Mouse (Mus musculus) activated CD4-positive, CD25-positive, alpha-beta regulatory T cell, adult 9 weeks (primary cell): ENCODE measurements around the gene Gm49403. TPM values are rescaled to one million over a fixed set of nuclear protein-coding genes. Genes with fewer than 3 reads are reported as not detected.

ENCODE experiments used
- polyA plus RNA-seq: library from polyadenylated mRNA; unstranded; fragments of 100-300 nt; shearing (Covaris generic); gene quantifications from one replicate; pipeline ENCODE4 v1.2.1, GENCODE M21; 2017

Gene Gm49403
- not detected for polyA plus RNA-seq

DNA sequence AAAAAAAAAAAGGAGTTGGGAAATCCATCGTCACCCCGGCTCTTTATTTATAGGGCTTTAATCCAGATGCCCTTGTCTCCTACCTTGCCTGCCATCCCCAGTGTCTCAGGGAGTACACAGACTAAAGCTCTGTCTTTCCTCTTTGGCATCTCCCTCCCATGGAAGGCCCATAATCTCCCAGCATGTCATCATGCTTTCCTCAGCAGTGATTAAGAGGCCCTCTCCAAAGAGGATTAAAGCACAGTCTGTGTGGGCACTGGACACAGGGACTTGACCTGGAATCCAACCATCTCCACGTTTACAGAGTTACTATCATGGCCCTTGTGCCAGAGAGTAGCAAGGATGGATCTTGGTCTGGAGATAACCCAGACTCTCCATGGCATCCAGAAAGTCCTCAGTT is at the start of gene Gm49403, which contains the start of gene Lbhd1:
TSS of gene Gm49403 (plus strand) at position 315 of the 400 bp plus-strand sequence.
TSS of gene Lbhd1 (plus strand) at position 117 of the 400 bp plus-strand sequence.

DNA sequence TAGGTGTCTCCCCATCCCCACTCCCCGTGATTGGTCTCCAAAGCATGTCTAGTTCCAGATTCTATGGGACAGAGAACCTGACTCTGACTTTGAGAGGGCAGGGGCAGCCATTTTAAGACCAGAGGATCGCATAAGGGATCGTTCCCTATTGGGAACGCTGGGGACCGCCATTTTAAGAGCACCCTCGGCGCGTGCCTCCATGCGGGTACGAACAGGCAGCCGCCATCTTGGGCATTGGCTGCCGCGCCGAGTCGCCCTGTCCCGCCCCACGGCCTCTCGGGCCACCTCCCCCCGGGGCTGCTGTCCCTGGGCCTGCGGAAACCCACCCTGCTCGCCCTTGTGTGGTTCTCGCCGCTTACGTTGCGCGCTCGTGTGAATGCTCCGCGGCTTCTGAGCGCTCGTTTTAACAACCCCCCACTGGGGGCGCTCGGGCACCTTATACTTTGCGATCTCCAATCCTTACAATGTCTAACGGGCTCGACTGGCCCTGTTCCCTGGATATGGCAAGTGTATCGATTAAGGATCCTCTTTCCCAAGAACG is 46.4 kb upstream of the Gm49403 start, which contains the start of gene Bscl2:
TSS of gene Bscl2 (plus strand) at position 217 of the 541 bp plus-strand sequence.

DNA sequence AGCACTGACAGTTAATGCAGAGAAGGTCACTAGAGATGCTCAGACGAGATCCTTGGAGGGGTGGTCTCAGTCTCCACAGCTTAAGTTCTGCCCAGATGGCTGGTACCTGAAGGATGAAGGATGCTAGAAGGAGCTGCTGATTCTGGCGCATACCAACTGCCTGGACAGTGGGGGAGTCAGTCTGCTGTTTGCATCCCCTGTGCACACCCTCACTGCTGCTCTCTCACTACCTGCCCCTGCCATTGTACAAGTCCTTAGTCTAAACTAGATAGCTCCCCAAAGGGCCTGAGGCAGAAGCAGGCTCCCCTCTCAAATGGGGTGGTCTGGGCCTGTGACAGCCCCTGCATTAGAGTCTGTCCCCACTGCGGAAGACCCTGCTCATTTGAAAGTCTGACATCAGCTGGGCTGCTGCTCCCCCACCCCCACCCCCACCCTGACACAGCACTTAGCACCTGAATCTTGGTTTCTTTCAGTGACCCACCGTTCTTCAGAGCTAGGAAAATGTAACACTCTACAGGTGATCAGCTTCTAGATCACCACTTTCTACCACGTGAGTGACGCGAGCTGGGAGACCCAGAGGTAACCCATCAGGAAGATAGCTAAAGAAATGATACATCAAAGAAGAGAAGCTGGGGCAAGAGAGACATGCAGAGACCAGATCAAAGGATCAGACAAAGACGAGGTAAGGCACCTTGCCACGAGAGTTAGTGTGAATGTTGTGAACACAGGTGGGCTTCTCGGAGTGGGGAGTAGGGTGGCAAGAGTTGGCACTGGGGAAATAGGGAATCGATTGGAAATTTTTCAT is 44.4 kb upstream of the Gm49403 start, which contains the start of gene Gng3:
TSS of gene Gng3 (minus strand) at position 92 of the 805 bp plus-strand sequence.

DNA sequence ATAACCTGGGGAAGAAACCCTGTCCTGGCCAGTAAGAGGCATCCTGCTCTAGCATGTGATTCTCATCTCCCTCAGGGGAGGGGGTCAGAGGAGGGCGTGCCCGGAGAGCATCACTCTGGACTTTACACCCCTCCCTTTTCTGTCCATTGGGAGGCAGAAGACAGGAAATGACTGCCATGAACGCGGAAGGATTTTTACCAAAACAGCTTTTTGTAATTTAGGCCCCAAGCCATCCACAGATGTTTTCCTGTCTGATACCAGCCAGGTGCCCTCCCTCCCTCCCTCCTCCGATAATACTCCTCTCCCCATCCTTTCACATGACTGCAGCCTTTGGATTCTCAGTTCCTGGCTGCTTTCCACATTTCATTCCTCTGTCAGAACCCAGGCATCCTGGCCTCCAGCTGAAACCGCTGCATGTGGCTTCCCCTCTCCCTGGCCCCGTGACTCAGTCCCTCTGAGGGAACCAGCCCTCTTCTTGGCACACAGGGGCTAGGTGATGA is 33.3 kb upstream of the Gm49403 start, which contains the start of gene Lrrn4cl:
TSS of gene Lrrn4cl (plus strand) at position 367 of the 500 bp plus-strand sequence.

DNA sequence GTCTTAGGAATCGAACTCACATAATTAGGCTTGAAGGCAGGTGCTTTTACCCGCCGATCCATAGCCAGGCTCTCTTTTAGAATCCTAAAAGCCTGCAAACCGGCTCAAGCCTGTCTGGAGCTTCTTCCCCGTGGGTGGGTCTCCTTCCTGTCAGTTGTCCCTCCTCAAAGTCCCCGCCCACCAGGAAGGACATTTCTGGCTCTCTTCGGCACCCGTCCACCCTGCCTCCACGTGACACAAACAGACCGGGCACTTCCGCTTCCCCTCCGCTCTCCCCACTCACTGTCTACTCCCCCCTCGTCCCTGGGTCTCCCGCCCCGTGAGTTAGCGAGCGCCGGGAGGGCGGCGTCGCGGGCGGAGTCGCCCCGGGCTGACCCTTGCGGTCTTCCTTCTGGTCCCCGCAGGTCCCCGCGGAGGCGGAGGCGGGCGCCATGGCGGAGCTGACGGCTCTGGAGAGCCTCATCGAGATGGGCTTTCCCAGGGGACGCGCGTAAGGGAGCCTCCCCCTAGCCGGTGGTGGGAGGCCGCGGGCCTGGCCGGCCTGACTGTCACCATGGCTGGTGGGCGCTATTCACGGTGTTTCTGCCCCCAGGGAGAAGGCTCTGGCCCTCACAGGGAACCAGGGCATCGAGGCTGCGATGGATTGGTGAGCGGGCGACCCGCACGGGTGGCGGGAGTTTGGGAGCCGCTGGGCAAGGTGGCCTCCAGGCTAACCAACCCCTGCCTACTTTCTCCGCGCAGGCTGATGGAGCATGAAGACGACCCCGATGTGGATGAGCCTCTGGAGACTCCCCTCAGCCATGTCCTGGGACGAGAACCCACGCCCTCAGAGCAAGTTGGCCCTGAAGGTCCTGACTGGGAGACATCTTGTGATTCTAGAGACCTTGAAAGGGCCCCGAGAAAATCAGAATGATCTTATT is 12.2 kb upstream of the Gm49403 start, which contains the start of gene Ubxn1:
TSS of gene Ubxn1 (plus strand) at position 230 of the 920 bp plus-strand sequence.

DNA sequence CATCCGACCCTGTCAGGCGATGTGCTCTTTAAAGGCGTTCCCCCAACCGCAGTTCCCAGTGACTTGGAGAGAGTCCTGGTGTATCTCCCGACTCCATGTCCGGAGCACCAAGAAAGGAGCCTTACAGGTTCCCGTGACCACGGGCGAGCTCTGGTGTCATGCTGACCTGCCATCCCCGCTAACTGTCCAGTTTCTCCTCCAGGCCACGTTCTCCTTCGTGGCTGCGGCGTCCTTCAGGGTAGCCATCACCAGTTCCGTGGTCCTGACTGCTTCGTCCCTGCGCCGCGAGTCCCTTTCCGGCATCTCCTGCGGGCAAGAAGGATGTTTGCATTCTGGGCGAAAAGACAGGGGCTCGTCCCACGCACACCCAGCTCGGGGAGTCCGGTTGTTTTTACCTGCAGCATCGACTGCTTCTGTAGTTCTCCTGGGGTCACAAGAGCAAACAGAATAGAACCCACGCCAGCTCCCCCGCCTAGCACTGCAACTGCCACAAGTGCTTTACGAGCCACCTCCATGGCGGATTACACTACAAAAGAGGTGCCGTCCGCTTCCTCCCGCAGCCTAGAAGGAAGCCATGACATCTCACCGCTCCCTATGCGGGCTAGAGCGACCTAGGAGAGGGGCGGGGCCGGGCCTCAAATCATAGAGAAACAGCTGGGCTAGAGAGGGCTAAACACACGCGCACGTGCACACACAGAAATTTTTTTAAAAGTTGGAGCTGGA is 3.3 kb upstream of the Gm49403 start, which contains the start of gene Uqcc3:
TSS of gene Uqcc3 (minus strand) at position 613 of the 723 bp plus-strand sequence.

DNA sequence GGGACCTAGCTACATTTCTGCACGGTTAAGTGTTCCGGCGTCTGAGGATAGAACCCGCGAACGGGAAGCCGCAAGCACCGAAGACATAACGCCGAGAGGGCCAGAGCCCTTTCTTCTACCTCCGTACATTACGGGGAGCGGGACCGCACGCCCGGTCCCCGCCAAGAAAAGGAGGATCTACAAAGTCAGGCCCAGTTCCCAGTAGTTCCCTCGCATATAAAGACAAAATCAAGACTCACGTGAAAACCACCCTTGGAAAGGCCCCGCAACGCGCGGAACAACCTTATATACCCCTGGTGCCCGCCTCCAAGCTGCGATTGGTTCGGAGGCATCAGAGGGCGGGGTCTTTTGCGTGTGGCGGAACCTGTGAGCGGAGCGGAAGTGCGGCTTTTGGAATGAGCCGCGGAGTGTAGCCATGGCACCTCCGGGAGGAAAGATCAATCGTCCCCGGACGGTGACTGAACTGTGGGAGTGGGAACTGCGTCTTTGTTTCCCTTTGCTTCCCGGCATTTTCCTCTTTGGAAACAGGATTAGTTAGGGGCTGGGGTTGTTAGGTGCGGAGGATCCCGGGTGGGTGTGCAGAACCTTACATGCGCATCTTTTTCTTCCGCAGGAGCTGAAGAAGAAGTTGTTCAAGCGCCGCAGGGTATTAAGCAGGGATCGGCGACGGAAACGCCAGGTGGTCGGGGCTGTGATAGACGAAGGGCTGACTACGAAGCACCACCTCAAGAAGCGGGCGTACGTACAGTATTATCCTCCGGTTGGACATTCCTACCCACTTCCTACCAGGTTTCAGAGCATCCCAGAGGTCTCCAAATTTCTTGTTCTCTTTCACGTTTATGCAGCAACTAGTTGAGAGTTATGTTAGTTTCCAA is 5.0 kb downstream of the Gm49403 start, which contains the start of the genes 1810009A15Rik and Gm49416:
TSS of gene 1810009A15Rik (plus strand) at position 343 of the 875 bp plus-strand sequence.
TSS of gene Gm49416 (plus strand) at position 416 of the 875 bp plus-strand sequence.

DNA sequence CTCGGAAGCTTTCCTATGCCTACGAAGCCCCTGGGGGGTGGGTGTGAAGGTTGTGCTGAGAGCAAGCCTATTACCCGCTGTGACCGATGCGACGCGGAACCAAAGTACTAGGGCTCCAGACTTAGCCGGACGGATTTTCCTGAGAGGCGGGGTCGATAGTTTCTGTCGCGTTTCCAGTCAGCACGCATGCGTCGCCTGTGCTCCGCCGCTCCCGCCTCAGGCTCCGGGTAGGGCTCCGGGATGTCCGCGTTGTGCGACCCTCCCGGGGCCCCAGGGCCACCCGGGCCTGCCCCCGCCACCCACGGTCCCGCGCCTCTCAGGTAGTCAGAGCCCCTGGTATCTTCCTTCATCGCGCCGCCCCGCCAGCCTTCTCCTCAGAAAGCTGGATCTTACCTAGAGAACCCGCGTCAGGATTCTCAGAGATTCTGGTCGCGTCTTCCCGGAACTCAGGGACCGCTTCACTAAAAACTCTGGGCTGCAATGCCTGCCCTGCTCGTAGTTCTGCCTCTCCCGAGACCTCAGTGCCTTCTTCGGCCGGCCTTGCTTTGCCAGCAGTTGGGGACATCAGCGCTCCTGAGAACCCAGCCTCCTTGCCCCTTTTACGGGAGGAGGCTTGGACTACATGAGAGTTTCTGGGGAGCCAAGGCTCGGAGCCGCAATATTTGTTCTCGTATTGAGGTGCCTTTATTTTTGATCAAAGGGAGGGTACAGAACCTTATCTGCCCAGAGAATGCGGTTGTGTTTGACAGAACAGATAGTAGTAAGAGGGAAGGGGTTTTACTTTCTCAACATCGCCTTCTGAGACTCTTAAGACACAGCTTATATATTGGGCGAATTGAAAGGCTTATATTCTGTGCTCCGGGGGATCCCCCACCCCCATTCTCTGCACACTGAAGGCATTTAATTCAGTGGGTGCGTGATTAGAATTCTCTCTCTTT is 9.4 kb downstream of the Gm49403 start, which contains the start of gene Ints5:
TSS of gene Ints5 (plus strand) at position 177 of the 938 bp plus-strand sequence.

DNA sequence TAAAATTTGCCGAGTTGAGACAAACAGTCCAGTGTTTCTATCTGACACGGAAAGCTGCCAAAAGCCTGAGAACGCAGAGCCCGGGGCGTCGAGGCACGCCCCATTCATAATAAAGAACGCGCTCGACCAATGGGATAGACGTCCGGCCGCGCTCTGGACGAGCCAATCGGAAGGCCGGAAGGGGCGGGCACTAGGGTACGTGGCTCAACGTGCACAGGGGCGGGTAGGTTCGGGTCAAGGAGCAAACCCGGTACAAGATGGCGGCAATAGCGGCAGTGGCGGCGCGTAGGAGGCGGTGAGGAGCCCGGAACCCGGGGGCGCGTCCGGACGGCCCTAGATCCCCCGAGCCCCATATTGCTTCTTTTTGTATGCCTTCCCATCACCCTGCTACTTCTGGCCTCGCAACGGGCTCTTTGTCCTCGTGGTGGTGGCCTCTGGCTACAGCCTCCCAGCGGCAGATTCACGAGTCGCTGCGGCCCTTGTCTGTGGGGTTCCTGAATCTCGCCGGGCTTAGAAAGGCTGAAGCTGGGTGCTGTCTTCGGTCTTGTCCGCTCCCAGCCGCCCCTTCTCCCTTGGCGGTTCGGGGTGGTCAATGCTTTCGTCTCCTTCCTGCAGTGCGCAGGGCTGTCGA is 14.2 kb downstream of the Gm49403 start, which contains the start of gene Ganab:
TSS of gene Ganab (plus strand) at position 207 of the 631 bp plus-strand sequence.

DNA sequence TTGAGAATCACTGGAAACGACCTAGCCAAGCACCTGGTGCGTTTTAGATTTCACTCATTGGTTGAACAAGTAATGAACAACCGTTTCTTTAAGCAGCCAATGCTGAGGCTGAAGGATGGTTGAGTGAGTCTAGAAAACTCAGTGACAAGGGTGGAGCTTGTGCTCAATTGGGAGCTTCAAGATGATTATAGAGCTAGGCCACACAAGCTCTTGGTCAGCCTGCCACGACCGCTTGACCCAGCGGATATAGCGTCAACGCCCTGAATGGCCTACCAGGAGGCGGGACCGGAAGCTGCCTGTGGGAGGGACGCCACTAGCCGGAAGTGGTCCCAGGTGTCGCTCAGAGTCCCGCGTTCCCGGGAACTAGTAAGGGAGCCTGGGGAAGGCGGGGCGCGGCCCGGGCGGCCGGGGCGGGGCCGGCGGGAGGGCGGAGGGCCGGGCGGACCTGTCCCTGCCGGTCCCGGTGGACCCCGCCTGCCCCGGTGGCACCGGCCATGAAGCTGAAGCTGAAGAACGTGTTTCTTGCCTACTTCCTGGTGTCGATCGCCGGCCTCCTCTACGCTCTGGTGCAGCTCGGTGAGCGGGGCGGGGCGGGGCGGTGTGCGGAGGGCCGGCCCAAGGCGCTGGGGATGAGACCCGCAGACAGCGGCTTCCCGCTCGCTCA is 36.5 kb downstream of the Gm49403 start, which contains the start of gene B3gat3:
TSS of gene B3gat3 (plus strand) at position 302 of the 664 bp plus-strand sequence.

DNA sequence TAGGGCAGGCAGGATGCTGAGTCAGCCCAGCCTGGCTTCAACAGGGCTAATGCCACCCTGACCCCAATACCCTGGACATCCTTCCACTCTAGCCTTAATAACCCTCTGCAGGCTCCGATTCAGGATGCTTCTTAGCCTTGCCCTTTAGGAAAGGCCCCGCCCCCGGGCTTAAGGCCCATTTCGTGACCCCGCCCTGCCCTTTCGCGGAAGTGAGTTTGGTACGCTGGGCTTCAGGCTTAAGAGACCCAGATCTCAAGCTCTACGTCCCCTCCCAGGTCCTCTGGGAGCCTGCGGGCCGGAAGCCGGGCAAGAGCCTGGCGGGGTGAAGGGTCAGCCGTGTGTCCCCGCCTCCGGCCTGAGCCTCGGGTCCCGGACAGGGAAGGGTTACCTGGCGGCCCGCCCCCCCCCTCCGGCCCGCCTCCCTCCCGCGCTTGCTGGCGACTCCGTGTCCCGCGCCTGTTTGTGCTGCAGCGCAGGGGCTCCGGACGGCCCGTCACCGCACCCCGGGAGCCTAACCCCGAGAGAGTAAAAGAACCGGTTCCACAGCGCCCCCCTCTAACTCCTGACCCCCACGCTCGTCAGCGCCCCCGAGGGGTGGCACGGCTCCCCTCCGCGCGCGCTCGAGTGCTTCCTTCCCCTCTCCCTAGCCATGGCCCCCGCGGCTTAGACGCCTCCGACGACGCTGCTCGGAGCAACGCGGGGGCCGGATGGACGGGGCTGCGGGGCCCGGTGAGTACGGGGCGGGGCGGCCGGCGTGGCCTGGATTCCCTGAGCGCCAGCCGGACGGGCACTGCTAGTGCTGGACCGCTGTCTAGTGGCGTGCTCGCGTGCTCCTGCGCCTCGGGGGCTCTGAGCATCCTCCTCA is 45.7 kb downstream of the Gm49403 start, which contains the start of the genes Rom1 and Eml3:
TSS of gene Rom1 (minus strand) at position 133 of the 865 bp plus-strand sequence.
TSS of gene Eml3 (plus strand) at position 329 of the 865 bp plus-strand sequence.

Other genes with a start within 250 kb of the Gm49403 start
- gene Chrm1, start 220.1 kb upstream of the Gm49403 start, polyA plus RNA-seq = not detected
- 127 TPM for gene Slc3a2, start 160.6 kb upstream of the Gm49403 start, polyA plus RNA-seq
- gene Wdr74, start 148.1 kb upstream of the Gm49403 start, polyA plus RNA-seq = 84.1 TPM
- 3.2 TPM for gene 1700092M07Rik, start 143.2 kb upstream of the Gm49403 start, polyA plus RNA-seq
- 169 TPM for gene Stx5a, start 142.5 kb upstream of the Gm49403 start, polyA plus RNA-seq
- 265 TPM for gene Nxf1, start 126.9 kb upstream of the Gm49403 start, polyA plus RNA-seq
- 102 TPM for gene Tmem223, start 112.9 kb upstream of the Gm49403 start, polyA plus RNA-seq
- 170 TPM for gene Tmem179b, start 109.5 kb upstream of the Gm49403 start, polyA plus RNA-seq
- 5.1 TPM for gene Taf6l, start 97.5 kb upstream of the Gm49403 start, polyA plus RNA-seq
- gene Polr2g, start 85.4 kb upstream of the Gm49403 start, polyA plus RNA-seq = 164 TPM
- 3.8 TPM for gene Zbtb3, start 81.4 kb upstream of the Gm49403 start, polyA plus RNA-seq
- gene Ttc9c, start 64.6 kb upstream of the Gm49403 start, polyA plus RNA-seq = 54.6 TPM
- gene Hnrnpul2, start 63.9 kb upstream of the Gm49403 start, polyA plus RNA-seq = 8.4 TPM
- gene AC129217.1, start 54.2 kb upstream of the Gm49403 start, polyA plus RNA-seq = not detected
- 105 TPM for gene Bscl2, start 46.5 kb upstream of the Gm49403 start, polyA plus RNA-seq
- gene Gng3, start 44.7 kb upstream of the Gm49403 start, polyA plus RNA-seq = 0.35 TPM
- gene Lrrn4cl, start 33.2 kb upstream of the Gm49403 start, polyA plus RNA-seq = not detected
- gene Ubxn1, start 12.4 kb upstream of the Gm49403 start, polyA plus RNA-seq = 159 TPM
- gene Uqcc3, start 3.0 kb upstream of the Gm49403 start, polyA plus RNA-seq = 84.5 TPM
- 110 TPM for gene Lbhd1, start 198 bp upstream of the Gm49403 start, polyA plus RNA-seq
- gene 1810009A15Rik, start 4.9 kb downstream of the Gm49403 start, polyA plus RNA-seq = 59.2 TPM
- gene Gm49416, start 5.0 kb downstream of the Gm49403 start, polyA plus RNA-seq = not detected
- gene Ints5, start 9.1 kb downstream of the Gm49403 start, polyA plus RNA-seq = 47.9 TPM
- 137 TPM for gene Ganab, start 14.1 kb downstream of the Gm49403 start, polyA plus RNA-seq
- gene B3gat3, start 36.4 kb downstream of the Gm49403 start, polyA plus RNA-seq = 33.9 TPM
- 12.2 TPM for gene Rom1, start 45.4 kb downstream of the Gm49403 start, polyA plus RNA-seq
- gene Eml3, start 45.6 kb downstream of the Gm49403 start, polyA plus RNA-seq = 68.2 TPM
- 197 TPM for gene Mta2, start 57.9 kb downstream of the Gm49403 start, polyA plus RNA-seq
- 47.2 TPM for gene Tut1, start 69.9 kb downstream of the Gm49403 start, polyA plus RNA-seq
- 339 TPM for gene Eef1g, start 83.1 kb downstream of the Gm49403 start, polyA plus RNA-seq
- gene Ahnak, start 105.4 kb downstream of the Gm49403 start, polyA plus RNA-seq = 113 TPM
- not detected for gene Scgb1a1, start 204.0 kb downstream of the Gm49403 start, polyA plus RNA-seq